Comparison of ENCODE assay signal across 11 mouse cellular contexts in genomic region chr13:53454794-53455672, GRCm38 (mm10). TPM values are rescaled to one million over a fixed set of nuclear protein-coding genes. Genes with fewer than 3 reads are reported as not detected.
DNase-seq lines count a peak whose midpoint lies in the region; ATAC-seq and TF ChIP-seq lines count a peak whose summit lies in the region.
"Had no signal": no experiment of that assay in that cellular context is flagged by ENCODE, and none has a peak within 500 bp of the region (broad histone marks: within the 10 kb centered on the region; RNA-seq: fewer than 3 reads in every experiment).

No protein-coding gene starts in this region.

- TF ChIP-seq POLR2A in brain, embryonic 14.5 days (IDR thresholded peaks at IDR 0.05; ENCODE audit: borderline replicate concordance, extremely low read depth, insufficient read depth, insufficient read length, poor library complexity, severe bottlenecking): no peak

- TF ChIP-seq CTCF in brain, embryonic 14.5 days (IDR thresholded peaks at IDR 0.05; ENCODE audit: borderline replicate concordance, extremely low read depth, insufficient read depth, insufficient read length): no peak

- peaks cover 4% of the 10 kb centered on the region; the same call in 1 of the 2 replicates for H3K4me1 ChIP-seq in heart, embryonic 12.5 days (replicated peaks)
- 0 out of 2 replicates have a peak, but pooled peaks cover 5% of the 10 kb centered on the region for H3K4me1 ChIP-seq in forebrain, embryonic 14.5 days (ENCODE audit: control insufficient read depth, insufficient read depth, low read length)
- peaks cover 35% of the 10 kb centered on the region for H3K4me1 ChIP-seq in midbrain, embryonic 10.5 days

- peaks cover 50% of the 10 kb centered on the region for H3K27me3 ChIP-seq in heart, embryonic 12.5 days (replicated peaks)
- peaks cover 65% of the 10 kb centered on the region for H3K27me3 ChIP-seq in forebrain, embryonic 14.5 days (replicated peaks; ENCODE audit: control insufficient read depth, insufficient read depth, low read length)
- peaks cover 96% of the 10 kb centered on the region for H3K27me3 ChIP-seq in midbrain, embryonic 10.5 days (ENCODE audit: low read depth, poor library complexity, severe bottlenecking)

- H3K9me3 ChIP-seq in heart, embryonic 12.5 days (replicated peaks): no peaks in the 10 kb centered on the region
- H3K9me3 ChIP-seq in forebrain, embryonic 14.5 days (replicated peaks; ENCODE audit: control insufficient read depth, low read length): no peaks in the 10 kb centered on the region
- H3K9me3 ChIP-seq in midbrain, embryonic 10.5 days (replicated peaks): no peaks in the 10 kb centered on the region

- DNase-seq in heart, postnatal 10 days: no peak
- DNase-seq in brain, embryonic 14.5 days (ENCODE audit: low read depth): peak; percentile 81
- peak; percentile 58 for DNase-seq in forebrain, embryonic 14.5 days (ENCODE audit: low spot score)
- DNase-seq in midbrain, embryonic 10.5 days (ENCODE audit: low spot score): peak; percentile 68
- DNase-seq in right cerebral cortex, adult 2 months (ENCODE audit: low spot score in 2 of 2): no peak
- no peak for DNase-seq in ovary, postnatal 10 days (ENCODE audit: low spot score)
- DNase-seq in c-Kit-positive CD71-positive TER-119-positive erythroid progenitor cells, embryonic 14.5 days (ENCODE audit: low spot score): no peak
- DNase-seq: kidney, postnatal 25 days; right cerebral cortex, postnatal 4 days had no signal

- intact Hi-C loops in heart, postnatal 10 days (cut with DNase I): no loop called here

- 8% methylated on average over 21 of the region's 21 CpGs for WGBS in heart, embryonic 12.5 days
- WGBS in forebrain, embryonic 14.5 days: under 1% methylated on average over 21 of the region's 21 CpGs
- WGBS in midbrain, embryonic 10.5 days: 3% methylated on average over 21 of the region's 21 CpGs

- no peak overlapping the region for H3K27ac ChIP-seq in heart, embryonic 12.5 days (ENCODE audit: poor library complexity, severe bottlenecking)
- H3K27ac ChIP-seq in forebrain, embryonic 14.5 days (ENCODE audit: low read depth, low read length): no peak overlapping the region
- peak overlapping the region; percentile 73 for H3K27ac ChIP-seq in midbrain, embryonic 10.5 days (replicated peaks)

- peak overlapping the region; percentile 62 for H3K9ac ChIP-seq in heart, embryonic 12.5 days
- H3K9ac ChIP-seq in forebrain, embryonic 14.5 days (ENCODE audit: low read length): peak overlapping the region; percentile 49

- peak overlapping the region; percentile 71 for H3K4me2 ChIP-seq in heart, embryonic 12.5 days
- H3K4me2 ChIP-seq in forebrain, embryonic 14.5 days (ENCODE audit: low read length): peak overlapping the region; percentile 58

- no peaks in the 10 kb centered on the region for H3K36me3 ChIP-seq in heart, embryonic 12.5 days
- H3K36me3 ChIP-seq in forebrain, embryonic 14.5 days (ENCODE audit: control insufficient read depth, insufficient read depth, low read length): no peaks in the 10 kb centered on the region
- no peaks in the 10 kb centered on the region for H3K36me3 ChIP-seq in midbrain, embryonic 10.5 days

- H3K4me3 ChIP-seq in heart, embryonic 12.5 days: peak overlapping the region; percentile 43
- peak overlapping the region; percentile 13 for H3K4me3 ChIP-seq in forebrain, embryonic 14.5 days (ENCODE audit: low read depth, low read length)
- peak overlapping the region; percentile 48 for H3K4me3 ChIP-seq in midbrain, embryonic 10.5 days

- ATAC-seq in heart, embryonic 12.5 days (ENCODE audit: insufficient number of reproducible peaks, low FRiP score): no peak
- ATAC-seq in forebrain, embryonic 14.5 days: peak; percentile 62; the same call in 1 of the 2 replicates

RNA-seq across cellular contexts. Expression of gene Msx2, which starts 17.8 kb away (rescaled TPM):
- 8.7 and 9.0 TPM in 2 replicates for polyA plus RNA-seq in heart, embryonic 12.5 days (2016; fragmentation: Nextera tagmentation; extraction: Ambion mirVana)
- total RNA-seq in heart, postnatal 10 days (2021): 1 to 10 TPM in 1 of 2 experiments, under 1 TPM in 1; 0.79 to 1.1 TPM
- polyA plus RNA-seq in brain, embryonic 14.5 days (2012; rRNA removed): 0.62 and 2.5 TPM in 2 replicates
- 0.44 and 0.70 TPM in 2 replicates for polyA plus RNA-seq in forebrain, embryonic 14.5 days (2014; fragmentation: Nextera tagmentation; extraction: Ambion mirVana)
- 18.3 and 23.2 TPM in 2 replicates for polyA plus RNA-seq in midbrain, embryonic 10.5 days (2016; fragmentation: Nextera tagmentation; extraction: Ambion mirVana)
- total RNA-seq: CH12.LX had no signal

Comparison
In these comparisons a context has a peak if more than half of its experiments do, and no peak if none do; other contexts are left out.
1. DNase-seq: peak in brain, embryonic 14.5 days (single experiment), forebrain, embryonic 14.5 days (single experiment) and midbrain, embryonic 10.5 days (single experiment); none in heart, postnatal 10 days (0 of 2), right cerebral cortex, adult 2 months (0 of 2), ovary, postnatal 10 days (single experiment) and c-Kit-positive CD71-positive TER-119-positive erythroid progenitor cells, embryonic 14.5 days (single experiment).
2. Peak in every context shown above with its lines, with median percentiles within 50 percentile points of each other: H3K4me3 ChIP-seq.